Mouse (Mus musculus): ENCODE data around the gene Gpr132. TPM values are rescaled to one million over a fixed set of nuclear protein-coding genes. Genes with fewer than 3 reads are reported as not detected.

Gpr132 gene
- 0.26 and 0.32 TPM in 2 replicates for polyA plus RNA-seq (2015; fragmentation: Nextera tagmentation; extraction: Ambion mirVana)

DNA sequence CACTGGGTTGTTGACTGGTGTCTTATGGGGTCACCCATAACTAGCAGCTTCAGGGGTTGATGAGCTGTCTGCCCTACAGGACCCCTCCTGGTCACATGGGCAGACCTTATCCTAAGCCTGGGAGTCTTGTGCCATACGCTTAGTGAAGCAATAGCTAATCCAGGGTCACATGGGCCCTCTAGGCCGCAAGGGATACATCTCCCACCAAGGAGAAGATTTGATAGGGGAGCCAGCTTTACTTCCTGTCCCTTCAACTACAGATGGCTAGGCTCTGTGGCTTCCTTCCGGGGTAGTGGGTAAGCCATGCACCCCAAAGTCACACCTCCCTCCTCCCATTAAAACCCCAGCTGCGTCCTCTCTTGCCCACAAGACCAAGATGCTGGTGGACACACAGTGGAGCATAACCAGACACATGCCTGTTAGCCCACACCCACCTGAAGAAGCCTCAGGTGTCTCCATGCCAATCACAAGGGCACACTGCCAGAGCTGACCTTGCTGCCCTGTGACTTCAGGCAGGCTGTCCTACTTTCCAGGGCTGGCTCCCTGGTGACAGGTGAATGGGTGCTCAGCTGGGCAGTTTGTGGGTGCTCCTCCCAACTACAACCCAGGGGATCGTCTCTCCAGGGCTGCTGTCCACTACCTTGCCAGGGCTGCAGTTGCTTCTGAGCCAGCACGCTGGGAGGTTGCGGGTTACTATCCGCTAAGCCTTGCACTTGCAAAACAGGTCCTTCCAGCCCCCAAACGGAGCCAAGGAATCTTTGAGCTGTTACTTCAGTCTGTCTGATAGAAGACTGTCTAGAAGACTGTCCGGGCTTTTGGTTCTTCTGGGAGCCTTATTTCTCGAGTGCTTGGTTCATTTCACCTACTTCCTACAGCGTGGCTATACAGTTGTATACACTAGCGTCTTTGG, at the start of gene Gpr132:
Gene Gpr132 (minus strand): TSS at position 51 of the 910 bp plus-strand sequence.
- no peaks in the 10 kb centered on the region for H3K36me3 ChIP-seq (replicated peaks)
- no peak for ATAC-seq (ENCODE audit: insufficient read depth)
- no peaks in the 10 kb centered on the region for H3K9me3 ChIP-seq (replicated peaks)
- peaks cover 14% of the 10 kb centered on the region; the same call in 1 of the 2 replicates for H3K4me1 ChIP-seq (replicated peaks)
- no peak within 1 kb of the TSS for H3K4me2 ChIP-seq
- no peak within 1 kb of the TSS for H3K27ac ChIP-seq (replicated peaks)
- 52% methylated on average over 13 of the region's 13 CpGs for WGBS (ENCODE audit: insufficient replicate concordance)
- peaks cover 36% of the 10 kb centered on the region for H3K27me3 ChIP-seq
- H3K4me3 ChIP-seq (replicated peaks) = no peak within 1 kb of the TSS
- no peak within 1 kb of the TSS for H3K9ac ChIP-seq

DNA sequence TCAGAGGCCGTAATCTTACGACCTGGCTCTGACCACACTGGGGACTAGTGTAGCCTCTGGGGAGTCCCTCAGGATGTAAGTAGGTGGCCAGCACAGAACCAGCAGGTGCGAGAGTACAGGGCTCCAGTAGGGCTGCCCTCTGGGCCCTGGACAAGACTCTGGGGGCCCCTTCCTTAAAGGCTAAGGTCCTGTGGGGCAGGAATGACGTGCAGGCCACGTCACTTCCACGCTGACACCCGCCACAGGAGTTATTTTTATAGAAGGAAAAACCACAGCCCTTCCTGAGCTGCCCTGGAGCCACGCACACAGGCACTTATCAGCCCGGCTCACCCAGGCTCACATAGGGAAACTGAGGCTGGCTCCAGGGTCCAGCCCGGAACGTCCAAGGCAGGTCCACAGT, 49.5 kb upstream of the Gpr132 start:
- Histone ChIP-seq H3K9ac (no peak overlapping the region), H3K4me1 (replicated peaks) (no peaks in the 10 kb centered on the region), H3K27ac (replicated peaks) (no peak overlapping the region), H3K4me3 (replicated peaks) (no peak overlapping the region), H3K9me3 (replicated peaks) (no peaks in the 10 kb centered on the region), H3K27me3 (0 out of 2 replicates have a peak, but pooled peaks cover 5% of the 10 kb centered on the region), H3K36me3 (replicated peaks) (no peaks in the 10 kb centered on the region), H3K4me2 (no peak overlapping the region)
- WGBS (ENCODE audit: insufficient replicate concordance) = 22% methylated on average over 11 of the region's 11 CpGs
- no peak for ATAC-seq (ENCODE audit: insufficient read depth)

DNA sequence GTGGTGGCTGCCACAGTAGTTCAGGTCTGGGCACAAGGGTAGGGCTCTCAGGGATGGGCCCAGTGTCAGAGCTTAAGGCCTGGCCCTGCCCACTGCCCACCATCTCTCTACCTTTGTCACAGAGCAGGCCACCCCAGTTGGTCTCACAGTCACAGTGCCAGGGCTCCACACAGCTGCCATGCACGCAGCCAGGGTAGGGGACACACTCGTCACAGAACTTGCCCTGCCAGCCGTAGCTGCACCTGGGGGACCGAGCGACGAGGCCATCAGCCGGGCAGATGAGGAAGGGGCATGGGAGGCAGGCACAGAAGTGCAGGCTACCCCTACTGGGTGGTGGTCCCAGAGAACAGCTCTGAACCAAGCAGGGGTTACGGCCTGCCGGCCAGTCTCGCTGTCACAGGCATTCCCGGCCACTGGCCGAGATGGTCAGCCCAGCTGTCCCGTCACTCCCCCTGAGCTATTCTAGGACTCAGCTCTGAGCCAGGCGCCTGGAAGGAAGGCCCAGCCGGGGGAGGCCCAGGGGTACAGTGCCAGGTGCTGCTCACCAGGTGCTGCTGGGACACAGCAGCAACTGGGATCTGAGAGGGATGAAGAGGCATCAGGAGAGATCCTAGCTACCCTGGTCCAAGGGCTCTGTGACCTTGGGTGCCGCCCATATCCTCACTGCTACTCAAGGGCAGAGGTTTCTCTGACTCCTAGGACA, 48.8 kb upstream of the Gpr132 start:
- ATAC-seq (ENCODE audit: insufficient read depth) = no peak
- Histone ChIP-seq H3K27me3 (0 out of 2 replicates have a peak, but pooled peaks cover 5% of the 10 kb centered on the region), H3K9ac (no peak overlapping the region), H3K4me1 (replicated peaks) (no peaks in the 10 kb centered on the region), H3K9me3 (replicated peaks) (no peaks in the 10 kb centered on the region), H3K36me3 (replicated peaks) (no peaks in the 10 kb centered on the region), H3K4me2 (no peak overlapping the region), H3K4me3 (replicated peaks) (no peak overlapping the region), H3K27ac (replicated peaks) (no peak overlapping the region)
- WGBS (ENCODE audit: insufficient replicate concordance) = 71% methylated on average over 16 of the region's 16 CpGs

DNA sequence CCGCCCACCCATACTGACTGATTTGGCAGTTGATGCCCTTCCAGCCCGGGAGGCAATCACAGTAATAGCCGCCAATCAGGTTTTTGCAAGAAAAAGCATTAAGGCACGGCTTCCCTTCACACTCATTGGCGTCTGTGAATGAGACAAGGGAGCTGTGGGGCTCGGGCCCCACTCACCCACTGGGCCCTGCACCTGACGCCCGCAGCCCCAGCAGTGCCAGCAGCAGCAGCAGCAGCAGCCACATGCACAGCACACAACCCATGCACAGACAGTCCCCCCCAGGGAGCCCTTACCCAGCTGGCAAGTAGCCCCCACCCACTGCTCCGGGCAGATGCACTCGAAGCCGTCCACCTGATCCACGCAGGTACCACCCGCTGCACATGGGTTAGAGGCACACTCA, 47.6 kb upstream of the Gpr132 start:
- no peak overlapping the region for H3K9ac ChIP-seq
- WGBS (ENCODE audit: insufficient replicate concordance) = 72% methylated on average over 13 of the region's 13 CpGs
- H3K27me3 ChIP-seq = 0 out of 2 replicates have a peak, but pooled peaks cover 5% of the 10 kb centered on the region
- H3K36me3 ChIP-seq (replicated peaks) = no peaks in the 10 kb centered on the region
- no peak overlapping the region for H3K4me2 ChIP-seq
- H3K27ac ChIP-seq (replicated peaks) = no peak overlapping the region
- no peaks in the 10 kb centered on the region for H3K4me1 ChIP-seq (replicated peaks)
- ATAC-seq (ENCODE audit: insufficient read depth) = no peak
- no peaks in the 10 kb centered on the region for H3K9me3 ChIP-seq (replicated peaks)
- H3K4me3 ChIP-seq (replicated peaks) = no peak overlapping the region

DNA sequence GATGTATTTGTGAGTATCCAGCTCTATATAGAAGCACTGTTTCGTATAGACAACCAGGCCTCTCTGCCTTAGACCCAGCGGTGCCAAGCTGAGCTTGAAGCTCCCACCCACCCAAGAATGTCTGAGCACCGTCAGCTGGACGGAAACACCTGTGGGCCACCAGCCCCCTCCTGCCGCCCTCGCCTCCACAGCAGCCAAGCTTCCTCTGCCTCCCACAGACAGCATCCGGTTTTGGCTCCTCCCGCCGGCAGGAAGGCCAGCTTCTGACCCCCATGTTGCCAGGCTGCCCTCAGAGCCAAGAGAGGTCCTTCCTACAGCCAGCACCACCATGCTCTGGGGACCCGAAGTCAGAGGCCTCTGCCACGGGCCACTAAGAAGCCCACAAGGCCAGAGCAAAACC, 46.5 kb upstream of the Gpr132 start:
- H3K36me3 ChIP-seq (replicated peaks) = no peaks in the 10 kb centered on the region
- H3K27me3 ChIP-seq = 0 out of 2 replicates have a peak, but pooled peaks cover 5% of the 10 kb centered on the region
- no peak overlapping the region for H3K9ac ChIP-seq
- H3K4me1 ChIP-seq (replicated peaks) = no peaks in the 10 kb centered on the region
- no peak for ATAC-seq (ENCODE audit: insufficient read depth)
- 50% methylated on average over 11 of the region's 11 CpGs for whole genome bisulfite sequencing (ENCODE audit: insufficient replicate concordance)
- no peak overlapping the region for H3K4me3 ChIP-seq (replicated peaks)
- no peak overlapping the region for H3K27ac ChIP-seq (replicated peaks)
- H3K4me2 ChIP-seq = no peak overlapping the region
- H3K9me3 ChIP-seq (replicated peaks) = no peaks in the 10 kb centered on the region

DNA sequence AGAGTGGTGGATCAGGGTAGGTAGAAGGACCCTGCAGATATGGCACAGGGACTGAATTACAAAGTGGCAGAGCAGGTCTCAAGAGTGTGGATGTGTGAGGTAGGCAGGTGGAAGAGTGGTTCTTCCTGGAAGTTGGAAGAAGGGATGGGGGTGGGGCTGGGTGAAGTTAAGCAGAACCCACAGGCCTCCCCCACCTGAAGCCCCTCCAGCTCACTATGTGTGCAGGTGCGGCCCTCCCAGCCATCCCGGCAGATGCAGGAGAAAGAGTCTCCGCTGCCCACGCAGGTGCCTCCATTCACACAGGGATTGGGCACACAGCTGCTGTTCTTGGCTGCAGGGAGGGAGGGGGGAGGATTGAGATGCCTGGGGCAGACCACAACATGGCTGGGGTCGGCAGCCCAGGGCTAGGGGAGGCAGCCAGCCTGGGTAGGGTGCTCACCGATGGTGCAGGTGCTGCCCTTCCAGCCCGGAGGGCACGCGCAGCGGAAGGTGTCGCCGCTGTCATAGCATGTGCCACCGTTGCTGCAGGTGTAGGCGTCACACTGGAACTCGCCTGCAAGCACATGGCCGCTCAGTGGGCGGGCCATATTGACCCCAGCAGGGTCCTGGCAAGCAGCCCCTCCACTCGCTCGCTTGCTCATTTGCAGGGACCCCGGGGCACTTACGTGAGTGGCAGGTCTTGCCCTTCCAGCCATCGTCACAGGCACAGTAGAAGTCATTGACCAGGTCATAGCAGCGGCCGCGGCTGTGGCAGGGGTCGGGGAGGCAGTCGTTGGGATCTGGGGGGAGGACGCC, 45.1 kb upstream of the Gpr132 start:
- no peaks in the 10 kb centered on the region for H3K9me3 ChIP-seq (replicated peaks)
- no peak overlapping the region for H3K4me2 ChIP-seq
- H3K27me3 ChIP-seq = 0 out of 2 replicates have a peak, but pooled peaks cover 3% of the 10 kb centered on the region
- no peak overlapping the region for H3K4me3 ChIP-seq (replicated peaks)
- H3K9ac ChIP-seq = no peak overlapping the region
- H3K36me3 ChIP-seq (replicated peaks) = no peaks in the 10 kb centered on the region
- H3K4me1 ChIP-seq (replicated peaks) = no peaks in the 10 kb centered on the region
- no peak overlapping the region for H3K27ac ChIP-seq (replicated peaks)
- no peak for ATAC-seq (ENCODE audit: insufficient read depth)
- 78% methylated on average over 28 of the region's 28 CpGs for WGBS (ENCODE audit: insufficient replicate concordance)

DNA sequence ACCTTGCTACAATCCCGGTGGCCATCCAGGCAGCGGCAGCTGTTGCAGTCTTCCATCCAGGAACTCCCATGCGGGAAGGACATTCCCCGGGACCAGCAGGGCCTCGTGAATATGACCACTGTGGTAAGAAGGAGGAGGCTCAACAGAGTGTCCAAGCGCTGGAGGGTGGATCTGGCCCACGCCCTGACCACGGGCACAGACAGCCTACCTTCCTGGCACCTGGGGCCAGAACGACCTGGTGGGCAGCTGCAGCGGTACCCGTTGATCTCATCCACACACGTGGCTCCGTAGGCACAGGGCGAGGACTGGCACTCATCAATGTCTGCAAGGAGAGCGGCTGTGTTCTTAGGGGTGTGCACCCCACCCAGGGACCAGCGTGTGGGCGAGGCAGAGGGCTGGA, 43.7 kb upstream of the Gpr132 start:
- ATAC-seq (ENCODE audit: insufficient read depth) = no peak
- Histone ChIP-seq H3K4me2 (no peak overlapping the region), H3K36me3 (replicated peaks) (no peaks in the 10 kb centered on the region), H3K27ac (replicated peaks) (no peak overlapping the region), H3K4me3 (replicated peaks) (no peak overlapping the region), H3K9me3 (replicated peaks) (no peaks in the 10 kb centered on the region), H3K27me3 (no peaks in the 10 kb centered on the region), H3K4me1 (replicated peaks) (no peaks in the 10 kb centered on the region), H3K9ac (no peak overlapping the region)
- WGBS (ENCODE audit: insufficient replicate concordance) = 74% methylated on average over 17 of the region's 17 CpGs

DNA sequence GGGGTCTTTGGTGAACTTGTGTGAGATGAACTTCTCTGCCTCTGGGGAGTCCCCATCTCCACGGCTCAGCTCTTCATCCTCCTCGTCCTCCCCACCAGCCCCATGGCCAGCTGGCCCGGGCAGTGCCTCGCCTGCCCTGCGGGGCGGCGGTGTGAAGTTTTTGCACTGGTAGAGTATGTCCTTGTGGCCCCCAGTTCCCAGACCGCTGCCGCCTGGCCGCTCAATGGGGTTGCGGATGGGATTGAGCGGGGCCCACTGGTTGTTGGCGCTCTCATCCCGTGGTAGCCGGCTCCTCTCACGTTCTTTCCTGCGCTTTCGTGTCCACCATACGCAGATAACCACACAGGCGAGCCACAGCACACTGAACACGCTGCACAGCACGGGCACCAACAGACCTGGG, 41.0 kb upstream of the Gpr132 start:
- no peak for ATAC-seq (ENCODE audit: insufficient read depth)
- Histone ChIP-seq H3K27ac (replicated peaks) (no peak overlapping the region), H3K9me3 (replicated peaks) (no peaks in the 10 kb centered on the region), H3K9ac (no peak overlapping the region), H3K27me3 (no peaks in the 10 kb centered on the region), H3K4me3 (replicated peaks) (no peak overlapping the region), H3K36me3 (replicated peaks) (no peaks in the 10 kb centered on the region), H3K4me1 (replicated peaks) (no peaks in the 10 kb centered on the region), H3K4me2 (no peak overlapping the region)
- 79% methylated on average over 22 of the region's 22 CpGs for WGBS (ENCODE audit: insufficient replicate concordance)

DNA sequence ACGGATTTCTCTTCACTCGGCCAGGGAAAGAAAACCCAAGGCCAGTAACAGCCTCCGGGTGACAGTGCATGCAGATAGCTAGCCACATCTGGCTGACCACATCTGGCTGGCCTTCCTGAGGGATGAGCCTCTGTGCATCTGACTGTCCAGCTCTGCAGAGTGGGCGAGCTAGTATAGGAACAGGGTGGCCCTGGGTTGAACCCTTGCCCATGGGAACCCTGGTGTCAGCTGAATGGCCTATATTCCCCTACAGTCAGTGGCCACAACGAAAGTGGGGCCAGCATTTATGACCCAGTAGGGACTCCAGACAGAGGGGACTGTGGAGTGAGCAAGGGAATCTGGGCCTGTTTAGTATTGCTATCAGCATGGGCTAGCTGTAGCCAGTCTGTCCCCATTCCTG, 37.0 kb upstream of the Gpr132 start:
- no peak for ATAC-seq (ENCODE audit: insufficient read depth)
- Histone ChIP-seq H3K9me3 (replicated peaks) (no peaks in the 10 kb centered on the region), H3K27ac (replicated peaks) (no peak overlapping the region), H3K4me1 (replicated peaks) (no peaks in the 10 kb centered on the region), H3K4me3 (replicated peaks) (no peak overlapping the region), H3K9ac (no peak overlapping the region), H3K4me2 (no peak overlapping the region), H3K36me3 (replicated peaks) (no peaks in the 10 kb centered on the region), H3K27me3 (no peaks in the 10 kb centered on the region)
- 66% methylated on average over 5 of the region's 5 CpGs for WGBS (ENCODE audit: insufficient replicate concordance)

DNA sequence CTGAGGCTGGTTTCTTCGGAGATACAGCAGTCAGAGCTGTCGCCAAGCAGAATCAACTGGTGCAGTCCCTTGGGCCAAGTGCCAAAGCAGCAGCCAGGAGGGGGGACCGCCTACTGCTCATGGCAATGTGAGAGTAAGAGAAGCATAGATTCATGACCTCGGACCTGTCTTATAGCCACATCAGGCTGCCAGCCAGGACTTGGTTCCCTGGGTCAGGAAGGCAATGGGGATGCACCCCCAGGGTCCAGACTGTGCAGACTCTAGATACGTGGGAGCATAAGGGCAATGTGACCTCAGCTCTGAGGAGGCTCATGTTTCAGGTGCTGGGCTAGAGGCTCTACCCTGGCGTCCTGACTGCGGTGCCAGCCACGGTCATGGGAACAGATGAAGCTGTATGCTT, 35.9 kb upstream of the Gpr132 start:
- Histone ChIP-seq H3K27ac (replicated peaks) (no peak overlapping the region), H3K36me3 (replicated peaks) (no peaks in the 10 kb centered on the region), H3K4me2 (no peak overlapping the region), H3K4me1 (replicated peaks) (no peaks in the 10 kb centered on the region), H3K9me3 (replicated peaks) (no peaks in the 10 kb centered on the region), H3K9ac (no peak overlapping the region), H3K27me3 (no peaks in the 10 kb centered on the region), H3K4me3 (replicated peaks) (no peak overlapping the region)
- no peak for ATAC-seq (ENCODE audit: insufficient read depth)
- 63% methylated on average over 8 of the region's 8 CpGs for WGBS (ENCODE audit: insufficient replicate concordance)

DNA sequence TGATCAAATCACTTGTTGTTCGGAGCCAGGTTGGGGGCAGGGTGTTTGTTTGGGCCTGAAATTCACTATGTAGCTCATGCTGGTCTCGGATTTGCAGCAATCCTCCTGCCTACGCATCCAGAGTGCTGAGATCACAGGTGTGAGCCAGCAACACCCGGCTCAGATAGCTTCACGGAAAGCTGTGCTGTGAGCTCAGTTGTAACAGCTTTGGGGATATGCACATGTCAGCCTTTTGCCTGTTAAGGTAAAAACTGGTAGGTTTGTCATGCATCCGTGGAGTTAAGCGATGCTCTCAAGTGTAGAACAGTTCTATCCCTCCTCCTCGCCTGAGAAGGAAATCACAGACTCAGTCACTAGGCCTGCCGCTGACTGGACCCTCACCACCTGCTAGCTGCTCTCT, 32.6 kb upstream of the Gpr132 start:
- no peak for ATAC-seq (ENCODE audit: insufficient read depth)
- WGBS (ENCODE audit: insufficient replicate concordance) = 66% methylated on average over 9 of the region's 9 CpGs

More for the DNA sequence above, 32.6 kb upstream of the Gpr132 start:
- no peak overlapping the region for H3K27ac ChIP-seq (replicated peaks)
- H3K4me3 ChIP-seq (replicated peaks) = no peak overlapping the region
- no peak overlapping the region for H3K9ac ChIP-seq
- H3K27me3 ChIP-seq = peaks cover 11% of the 10 kb centered on the region
- no peaks in the 10 kb centered on the region for H3K4me1 ChIP-seq (replicated peaks)
- H3K36me3 ChIP-seq (replicated peaks) = no peaks in the 10 kb centered on the region
- no peak overlapping the region for H3K4me2 ChIP-seq
- no peaks in the 10 kb centered on the region for H3K9me3 ChIP-seq (replicated peaks)

Measured in liver, embryonic 15.5 days (tissue).